Mouse (Mus musculus) adrenal gland, postnatal 10 days (tissue): ENCODE results near the gene Nup62. TPM values are rescaled to one million over a fixed set of nuclear protein-coding genes. Genes with fewer than 3 reads are reported as not detected.
"Not testable (repeated sequence)": the region's sequence is repeated elsewhere in the genome, so short reads cannot be mapped to it uniquely, and the experiment has no call there.

Experiments
- DNase-seq: peaks from one replicate; pipeline ENCODE4 v3.0.0; 2021; ENCODE audit warnings: mixed read lengths
- microRNA-seq: library from miRNA; unstranded; fragments of <30 nt; microRNA quantifications from one replicate; pipeline ENCODE4 v1.2.0, GENCODE M21; 2021
- total RNA-seq, 2 experiments: library from RNA; stranded (reverse); gene quantifications; 2 replicates each; pipeline ENCODE4 v1.2.3; 2021

Gene Nup62
- total RNA-seq, 2 experiments from 2014 or later, result 44.3 to 47.1 TPM

- DNase-seq, result no peak
Observed at GRCm38 (mm10) chr7:44863982-44864494, 48.1 kb downstream of the Nup62 start.

- DNase-seq, result peak; percentile 51
Observed at GRCm38 (mm10) chr7:44864595-44865542, 49.0 kb downstream of the Nup62 start.

- DNase-seq, result peak; percentile 90
Observed at GRCm38 (mm10) chr7:44866276-44867009, 50.6 kb downstream of the Nup62 start.

GRCm38 (mm10) chr7:44867010-44867702 is 51.3 kb downstream of the Nup62 start:
- no peak for DNase-seq

GRCm38 (mm10) chr7:44867802-44868201 is 51.9 kb downstream of the Nup62 start:
- DNase-seq, result no peak

- no peak for DNase-seq
Observed at GRCm38 (mm10) chr7:44868465-44868864, 52.6 kb downstream of the Nup62 start.

GRCm38 (mm10) chr7:44868919-44869696 is 53.2 kb downstream of the Nup62 start:
- peak; percentile 82 for DNase-seq

GRCm38 (mm10) chr7:44869697-44870528 is 54.0 kb downstream of the Nup62 start, which contains the start of gene Ptov1:
Gene Ptov1, minus strand, starts transcription at chr7:44869788.
- DNase-seq, result peak; percentile 92

- no peak for DNase-seq
Observed at GRCm38 (mm10) chr7:44870614-44871013, 54.7 kb downstream of the Nup62 start.

- DNase-seq, result no peak
Observed at GRCm38 (mm10) chr7:44871181-44871580, 55.3 kb downstream of the Nup62 start.

- not testable (repeated sequence) for DNase-seq
Observed at GRCm38 (mm10) chr7:44871774-44872173, 55.9 kb downstream of the Nup62 start.

GRCm38 (mm10) chr7:44877833-44878232 is 61.9 kb downstream of the Nup62 start:
- no peak for DNase-seq

Small RNA genes within 50 kb of the gene (microRNA-seq; reads per million reads assigned to microRNA genes)
- gene Mir707, result not detected

Other genes with a start within 250 kb of the Nup62 start
- gene Napsa, start 243.7 kb upstream of the Nup62 start, total RNA-seq, result 1 to 10 TPM; 3.2 to 3.9 TPM
- gene Kcnc3, start 225.4 kb upstream of the Nup62 start, total RNA-seq, result 1 to 10 TPM; 4.7 to 4.8 TPM
- 1 to 10 TPM; 5.5 to 9.8 TPM for gene Myh14, start 145.2 kb upstream of the Nup62 start, total RNA-seq
- not detected for gene Izumo2, start 107.3 kb upstream of the Nup62 start, total RNA-seq
- gene Vrk3, start 67.7 kb upstream of the Nup62 start, total RNA-seq, result 10 to 100 TPM; 34.3 to 40.2 TPM
- gene Zfp473, start 65.0 kb upstream of the Nup62 start, total RNA-seq, result under 1 TPM; 0.33 to 0.45 TPM
- gene Il4i1, start 299 bp downstream of the Nup62 start, total RNA-seq, result 1 to 10 TPM; 5.2 TPM
- gene Atf5, start 570 bp downstream of the Nup62 start, total RNA-seq, result 100 to 1,000 TPM; 144 to 202 TPM
- gene Akt1s1, start 32.9 kb downstream of the Nup62 start, total RNA-seq, result 100 to 1,000 TPM in 1 of 2 experiments, 10 to 100 TPM in 1; 92.4 to 109 TPM
- gene Tbc1d17, start 33.0 kb downstream of the Nup62 start, total RNA-seq, result 10 to 100 TPM; 61.9 to 73.1 TPM
- gene Pnkp, start 41.1 kb downstream of the Nup62 start, total RNA-seq, result 10 to 100 TPM; 37.6 to 38.6 TPM
- gene Ptov1, start 53.7 kb downstream of the Nup62 start, total RNA-seq, result 100 to 1,000 TPM; 239 to 266 TPM
- gene Med25, start 76.6 kb downstream of the Nup62 start, total RNA-seq, result 10 to 100 TPM; 73.7 to 83.7 TPM
- gene Fuz, start 80.0 kb downstream of the Nup62 start, total RNA-seq, result 10 to 100 TPM; 19.5 to 24.8 TPM
- 10 to 100 TPM; 83.6 to 93.2 TPM for gene Ap2a1, start 113.4 kb downstream of the Nup62 start, total RNA-seq
- gene Tsks, start 127.1 kb downstream of the Nup62 start, total RNA-seq, result not detected
- 10 to 100 TPM in 1 of 2 experiments, 1 to 10 TPM in 1; 9.8 to 15.3 TPM for gene Cpt1c, start 158.8 kb downstream of the Nup62 start, total RNA-seq
- 100 to 1,000 TPM; 254 to 258 TPM for gene Prmt1, start 170.5 kb downstream of the Nup62 start, total RNA-seq
- 10 to 100 TPM; 80.3 to 89.6 TPM for gene Irf3, start 181.6 kb downstream of the Nup62 start, total RNA-seq
- gene Bcl2l12, start 182.6 kb downstream of the Nup62 start, total RNA-seq, result 10 to 100 TPM; 15.8 to 16.2 TPM
- 10 to 100 TPM; 69.6 to 81.1 TPM for gene Scaf1, start 200.3 kb downstream of the Nup62 start, total RNA-seq
- gene Rras, start 201.9 kb downstream of the Nup62 start, total RNA-seq, result 10 to 100 TPM; 57.6 to 60.2 TPM
- gene Prr12, start 236.8 kb downstream of the Nup62 start, total RNA-seq, result 10 to 100 TPM; 36.9 to 51.9 TPM
- gene Nosip, start 246.3 kb downstream of the Nup62 start, total RNA-seq, result 10 to 100 TPM; 39.7 to 45.9 TPM
- 10 to 100 TPM; 18.5 to 20.0 TPM for gene Prrg2, start 246.6 kb downstream of the Nup62 start, total RNA-seq